Mouse (Mus musculus) neural tube, embryonic 10.5 days (tissue): ENCODE measurements at regions not wholly inside any gene's neighbourhood (a gene's known extent, or its start where the extent isn't known, plus 50 kb on each side); places are given as distances from the start of the nearest gene placed in this dataset.

Experiments
- DNase-seq: peaks from one replicate; pipeline ENCODE4 v3.0.0-alpha.2; 2017; ENCODE audit warnings: low spot score; ENCODE audit errors: extremely low spot score

GRCm38 (mm10) chr12:26143411-26143810, 271.6 kb downstream of the Rnf144a start:
- no peak for DNase-seq

- DNase-seq: no peak
Observed at GRCm38 (mm10) chr12:26130811-26131210, 284.2 kb downstream of the Rnf144a start.

GRCm38 (mm10) chr12:26130011-26130410, 285.0 kb downstream of the Rnf144a start:
- no peak for DNase-seq

GRCm38 (mm10) chr12:26129511-26129910, 285.5 kb downstream of the Rnf144a start:
- DNase-seq: no peak

- no peak for DNase-seq
Observed at GRCm38 (mm10) chr12:26128851-26129250, 286.2 kb downstream of the Rnf144a start.

GRCm38 (mm10) chr12:26126260-26126659, 288.8 kb downstream of the Rnf144a start:
- no peak for DNase-seq

GRCm38 (mm10) chr12:26124211-26124610, 290.8 kb downstream of the Rnf144a start:
- no peak for DNase-seq

GRCm38 (mm10) chr12:26115339-26115912, 299.6 kb downstream of the Rnf144a start:
- no peak for DNase-seq

- no peak for DNase-seq
Observed at GRCm38 (mm10) chr12:26112166-26113019, 302.7 kb downstream of the Rnf144a start.

- DNase-seq: no peak
Observed at GRCm38 (mm10) chr12:26109866-26110265, 305.2 kb downstream of the Rnf144a start.

GRCm38 (mm10) chr12:26104372-26104771, 310.7 kb downstream of the Rnf144a start:
- DNase-seq: no peak

- no peak for DNase-seq
Observed at GRCm38 (mm10) chr12:26102384-26102783, 312.7 kb downstream of the Rnf144a start.

GRCm38 (mm10) chr12:26100140-26100539, 314.9 kb downstream of the Rnf144a start:
- no peak for DNase-seq

- DNase-seq: no peak
Observed at GRCm38 (mm10) chr12:26099176-26099575, 315.9 kb downstream of the Rnf144a start.

GRCm38 (mm10) chr12:26092311-26092710, 322.7 kb downstream of the Rnf144a start:
- no peak for DNase-seq

GRCm38 (mm10) chr12:26091865-26092264, 323.2 kb downstream of the Rnf144a start:
- no peak for DNase-seq

- no peak for DNase-seq
Observed at GRCm38 (mm10) chr12:26088389-26088788, 326.7 kb downstream of the Rnf144a start.

- no peak for DNase-seq
Observed at GRCm38 (mm10) chr12:26086923-26087322, 328.1 kb downstream of the Rnf144a start.

- DNase-seq: no peak
Observed at GRCm38 (mm10) chr12:26086414-26086813, 328.6 kb downstream of the Rnf144a start.

GRCm38 (mm10) chr12:26079061-26079625, 335.9 kb downstream of the Rnf144a start:
- no peak for DNase-seq

GRCm38 (mm10) chr12:26075638-26076254, 339.3 kb downstream of the Rnf144a start:
- DNase-seq: peak; percentile 20

GRCm38 (mm10) chr12:26072180-26072579, 342.9 kb downstream of the Rnf144a start:
- peak; percentile 5 for DNase-seq
